Mouse (Mus musculus): ENCODE data around the gene Clk3.

Clk3 gene

DNA sequence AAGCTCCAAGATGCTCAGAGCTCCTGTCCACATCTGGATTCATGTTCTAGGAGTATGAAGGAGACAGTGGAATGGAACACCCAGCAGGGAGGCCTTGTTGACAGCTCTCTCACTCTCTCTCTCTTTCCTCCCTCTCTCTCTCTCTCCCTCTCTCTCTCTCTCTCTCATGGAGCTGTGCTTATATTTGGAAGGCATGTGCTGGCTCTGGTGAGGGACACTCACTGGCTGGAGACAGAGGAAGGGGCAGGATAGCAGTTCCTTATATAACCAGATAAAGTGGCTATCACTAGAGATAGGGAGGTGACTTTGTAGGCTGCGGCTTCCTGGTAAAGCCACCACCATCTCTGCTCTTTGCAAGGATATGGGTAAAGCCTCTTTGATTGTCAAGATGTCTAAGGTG is 4.6 kb upstream of the Clk3 start:
- no peak for DNase-seq

DNA sequence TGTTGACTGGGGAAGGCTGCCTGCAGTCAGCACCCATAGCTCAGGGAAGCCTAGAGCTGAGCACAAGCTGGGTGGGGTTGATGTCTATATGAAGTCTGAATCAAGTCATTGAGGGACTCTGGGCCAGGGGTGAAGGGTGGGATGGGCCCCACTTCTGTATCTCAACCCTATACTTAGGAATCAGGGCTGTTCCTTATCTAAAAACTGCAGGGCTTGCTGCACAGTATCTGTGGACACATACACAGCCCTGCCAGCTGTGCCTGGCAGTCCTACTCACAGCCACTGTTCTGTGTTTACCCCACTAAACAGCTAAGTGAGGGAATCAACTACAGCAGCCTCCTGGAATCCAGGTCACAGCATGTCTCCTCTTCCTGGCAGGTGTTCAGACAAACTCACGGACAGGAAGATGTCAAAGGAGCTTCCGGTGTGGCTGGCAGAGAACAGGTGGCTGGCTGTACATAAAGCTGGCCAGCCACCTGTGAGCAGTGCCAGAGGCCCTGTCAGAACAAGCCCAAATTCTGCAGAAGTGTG is 3.9 kb upstream of the Clk3 start:
- no peak for DNase-seq

DNA sequence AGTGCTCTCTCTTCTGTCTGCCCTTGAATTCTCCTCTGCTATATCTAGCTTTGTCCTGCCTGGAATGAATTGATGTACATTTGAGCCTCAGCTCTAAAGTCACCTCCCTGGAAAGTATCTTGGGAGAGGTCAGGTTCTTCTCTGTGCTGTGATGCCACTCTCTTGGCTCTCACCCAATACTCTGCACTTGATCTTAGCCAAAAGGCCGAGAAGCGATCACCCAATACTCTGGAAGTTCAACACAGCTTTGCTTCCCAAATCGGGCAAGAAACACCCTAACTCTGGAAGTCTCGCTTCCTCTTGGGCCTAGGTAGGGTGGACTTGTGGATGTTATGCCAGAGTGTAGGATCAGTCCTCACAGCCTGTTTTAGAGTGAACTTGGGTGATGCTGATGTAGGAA is 1.6 kb upstream of the Clk3 start:
- DNase-seq: no peak

DNA sequence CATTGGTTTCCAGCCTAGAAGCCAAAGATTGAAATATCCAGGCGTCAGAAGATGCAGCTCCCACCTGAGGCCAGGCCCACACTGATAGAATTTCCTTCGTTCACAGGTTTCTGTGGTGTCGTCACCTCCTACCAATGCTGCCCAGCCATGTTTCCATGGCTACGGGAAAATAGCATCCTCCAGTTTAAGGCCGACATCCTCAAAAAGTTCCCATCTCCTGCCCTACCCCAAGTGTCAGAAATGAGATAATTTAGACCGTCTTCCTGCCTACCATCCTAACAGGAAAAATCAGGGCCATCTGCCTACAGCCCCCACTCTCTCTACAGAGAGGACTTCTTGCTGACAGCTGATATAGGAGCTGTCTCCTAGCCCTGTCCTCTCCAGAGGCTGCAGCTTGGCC is 771 bp upstream of the Clk3 start:
- no peak for DNase-seq

DNA sequence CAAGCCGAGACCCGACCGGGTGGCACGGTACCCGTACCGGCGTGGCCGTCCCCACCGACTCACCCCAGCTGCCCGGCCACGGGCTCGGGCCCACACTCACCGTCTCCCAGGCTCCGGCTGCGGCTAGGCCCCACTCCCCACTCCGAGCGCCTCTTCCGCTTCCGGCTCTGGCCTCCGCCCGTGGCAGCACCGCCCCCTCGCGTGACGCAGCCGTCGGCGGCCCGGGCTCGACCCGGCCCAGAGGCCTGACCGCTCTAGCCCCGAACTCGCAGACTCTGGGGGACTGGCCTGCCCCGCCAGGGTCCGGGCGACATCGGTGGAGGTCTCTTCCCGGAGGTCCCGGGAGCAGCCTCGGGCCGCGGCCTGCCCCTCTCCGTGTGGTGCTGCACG is 691 bp downstream of the Clk3 start:
- DNase-seq: peak; percentile 92

DNA sequence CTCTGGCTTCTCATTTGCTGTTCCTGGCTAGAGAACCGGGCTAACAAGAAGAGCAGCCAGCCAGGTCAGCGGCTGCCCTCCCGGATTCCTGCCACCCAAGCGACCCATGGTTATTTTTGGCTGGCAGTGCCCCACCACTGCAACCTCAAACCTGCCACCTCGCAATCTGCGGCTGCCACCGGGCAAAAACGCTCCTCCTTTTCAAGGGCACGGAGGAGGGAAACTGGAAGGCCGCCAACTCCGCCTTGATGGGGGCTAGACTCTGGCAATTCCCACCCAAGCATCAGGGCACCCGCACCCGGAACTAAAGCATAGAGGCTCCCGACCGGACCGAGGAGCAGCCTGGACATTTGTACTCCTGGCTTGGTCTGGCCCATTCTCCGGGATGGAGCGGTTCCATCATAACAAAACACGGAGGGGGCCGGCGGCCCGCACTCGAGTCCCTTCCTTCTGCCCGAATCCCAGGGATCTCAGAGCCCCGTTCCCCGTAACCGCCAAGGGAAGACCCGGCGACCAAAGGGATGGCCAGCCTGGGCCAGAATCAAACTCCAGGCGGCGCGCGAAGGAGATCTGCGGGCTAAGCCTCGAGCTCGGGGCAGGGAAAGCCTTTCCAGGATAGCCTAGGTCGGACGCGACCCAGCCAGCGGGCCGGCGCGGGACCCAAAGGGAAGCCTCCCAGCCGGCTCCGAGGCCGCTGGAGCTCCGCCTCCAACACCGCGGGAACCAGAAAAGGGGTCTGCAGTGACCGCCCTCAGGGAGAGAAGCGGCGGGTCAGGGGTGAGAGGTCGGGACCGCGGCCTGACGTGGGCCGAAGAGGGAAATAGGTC is 1.3 kb downstream of the Clk3 start:
- DNase-seq: peak; percentile 90

DNA sequence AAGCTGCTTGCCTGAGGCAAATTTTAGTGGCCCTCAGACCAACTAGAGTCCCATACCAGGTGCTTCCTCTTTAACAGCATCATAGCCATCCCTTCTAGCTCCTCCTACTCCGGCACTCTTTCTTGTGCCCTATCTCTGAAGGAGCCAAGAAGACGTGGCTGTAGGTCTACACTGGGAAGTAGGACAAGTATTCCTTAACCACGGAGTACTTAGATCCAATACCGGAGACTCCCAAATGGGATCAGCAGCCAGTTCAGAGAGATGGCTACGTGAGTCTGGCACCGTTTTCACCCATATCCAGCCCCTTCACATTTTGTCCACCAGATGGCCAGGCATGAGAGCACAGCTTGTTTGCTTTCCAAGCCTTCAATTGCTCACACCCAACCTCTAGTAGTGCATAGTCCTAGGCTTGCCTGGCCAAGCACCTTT is 3.1 kb downstream of the Clk3 start:
- DNase-seq: peak; percentile 61

DNA sequence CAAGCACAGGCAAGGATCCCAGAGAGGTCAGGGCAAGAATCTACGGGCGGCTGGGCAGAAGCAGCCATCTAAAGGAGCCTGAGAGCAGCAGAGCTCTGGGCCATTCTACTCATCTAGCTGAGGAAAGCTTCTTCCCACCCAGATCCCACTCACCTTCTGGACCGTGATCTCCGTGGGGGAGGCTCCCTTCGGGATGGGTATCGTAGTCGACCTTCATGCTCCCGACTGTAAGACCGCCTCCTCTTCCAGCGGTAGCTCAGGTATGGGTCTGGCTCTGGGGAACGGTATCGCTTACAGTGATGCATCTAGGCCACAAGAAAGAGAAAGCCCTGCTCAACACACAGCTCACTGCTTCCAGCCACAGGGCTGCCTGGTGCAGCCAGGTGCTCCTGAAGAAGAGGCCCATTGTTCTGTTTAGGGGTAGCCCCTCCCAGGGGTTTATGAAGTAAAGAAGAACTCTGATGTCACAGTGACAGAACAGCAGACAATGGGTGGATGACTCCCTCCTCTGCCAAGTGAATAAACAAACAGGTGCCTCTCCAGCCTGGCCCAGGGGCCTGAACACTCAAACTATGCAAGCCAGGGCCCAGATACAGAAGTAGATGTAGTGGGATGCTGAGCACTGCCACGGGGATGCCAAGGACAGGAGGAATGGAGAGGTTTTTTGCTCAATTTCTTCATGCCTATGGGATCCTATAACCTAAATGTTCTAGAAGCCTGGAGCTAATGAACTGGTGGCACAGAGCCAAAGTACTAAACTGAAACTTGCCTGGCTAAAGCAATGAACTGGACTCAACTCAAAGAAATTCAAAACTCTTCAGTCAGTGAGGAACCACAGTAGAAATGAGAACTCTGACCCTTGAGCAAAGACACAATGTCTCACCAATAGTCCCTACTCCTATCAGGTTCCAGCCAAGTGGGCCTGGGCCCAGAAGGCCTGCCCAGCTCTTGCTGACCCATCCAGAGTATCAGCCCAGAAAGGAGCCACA is 3.8 kb downstream of the Clk3 start:
- DNase-seq: peak; percentile 73

DNA sequence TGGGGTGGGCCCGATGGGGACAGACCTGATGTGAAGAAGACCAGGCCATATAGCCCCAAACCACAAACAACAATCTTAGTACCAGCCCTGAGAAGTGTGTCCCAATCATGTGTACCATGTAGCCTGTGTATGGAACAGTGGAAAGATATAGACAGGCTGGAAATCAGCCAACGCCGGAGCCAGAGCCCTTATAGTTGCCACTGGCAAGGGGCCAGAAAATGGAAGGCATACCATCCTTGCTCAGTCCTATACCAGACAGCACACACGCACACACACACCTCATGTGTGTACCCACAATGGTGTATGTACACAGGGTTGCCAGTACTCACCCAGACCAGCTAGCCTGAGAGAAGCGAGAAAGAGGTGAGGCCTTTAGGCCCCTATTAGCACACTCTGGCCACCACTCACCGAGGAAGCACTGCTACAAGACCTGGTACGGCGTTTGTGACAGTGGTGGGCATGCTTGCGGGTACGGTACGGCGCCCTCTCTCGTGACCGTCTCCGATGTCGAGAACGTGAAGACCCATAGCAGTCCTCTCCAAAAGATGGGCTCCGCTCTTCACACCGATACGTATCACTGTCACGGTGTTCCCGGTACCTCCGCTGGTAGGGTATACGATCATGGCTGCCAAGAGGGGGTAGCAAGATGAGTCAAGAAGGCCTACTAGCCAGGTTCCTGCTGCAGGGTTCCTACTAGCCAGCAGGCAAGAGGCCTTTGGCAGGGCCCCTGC is 5.1 kb downstream of the Clk3 start:
- peak; percentile 24 for DNase-seq

DNA sequence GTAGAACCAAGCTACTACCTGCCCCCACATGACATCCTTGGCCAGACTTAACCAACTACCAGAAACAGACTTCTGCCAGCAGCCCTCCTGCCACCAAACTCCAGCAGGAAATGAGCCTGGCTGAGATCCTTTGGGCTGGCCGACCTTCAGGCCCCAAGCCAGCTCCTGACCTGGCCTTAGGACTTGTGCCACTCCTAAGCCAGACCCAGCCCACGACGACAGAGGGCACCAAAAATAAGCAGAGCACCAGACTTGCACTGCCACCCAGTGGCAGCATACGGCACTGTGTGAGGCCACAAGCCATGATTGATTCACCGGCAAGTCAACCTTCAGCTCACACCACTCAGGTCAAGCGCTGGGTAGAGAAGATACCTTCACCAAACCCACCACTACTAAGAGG is 6.4 kb downstream of the Clk3 start:
- DNase-seq: peak; percentile 92

DNA sequence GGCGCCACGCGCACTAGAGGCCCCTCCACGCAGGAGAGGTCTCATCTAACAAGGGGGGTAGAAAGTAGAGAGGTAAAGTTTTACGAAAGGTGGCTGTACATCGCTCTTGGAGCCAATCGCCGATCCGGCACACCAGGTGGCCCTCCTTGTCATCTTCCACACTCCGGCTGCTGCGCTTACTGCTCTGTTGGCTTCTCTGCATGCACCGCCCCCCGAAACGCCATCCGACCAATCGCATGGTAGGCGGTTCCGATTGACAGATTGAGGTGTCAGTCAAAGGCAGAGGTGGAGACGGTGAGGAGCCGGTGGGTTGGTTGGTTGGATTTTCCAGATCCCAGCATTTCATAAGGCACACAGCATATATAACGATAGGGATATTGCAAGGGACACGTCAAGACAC is 7.1 kb downstream of the Clk3 start:
- DNase-seq: peak; percentile 41

DNA sequence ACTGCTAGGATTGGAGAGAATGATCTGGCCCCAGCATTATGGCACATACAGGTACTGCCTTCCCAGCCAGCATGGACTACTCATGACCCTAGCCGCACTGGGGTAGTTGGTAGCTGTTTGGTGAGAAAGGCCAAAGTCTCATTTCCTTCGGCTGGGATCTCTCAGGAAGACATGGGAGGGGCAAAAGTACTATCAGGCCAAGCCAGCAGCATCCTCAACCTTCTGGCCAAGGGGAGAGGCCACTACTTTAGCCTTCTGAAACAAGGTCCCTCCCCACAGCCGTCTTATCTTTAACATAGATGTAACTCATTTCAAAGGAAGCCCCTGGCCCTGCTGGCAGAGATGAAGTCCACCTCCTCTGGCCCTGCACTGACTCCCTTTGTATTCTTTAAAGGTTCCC is 8.1 kb downstream of the Clk3 start:
- DNase-seq: peak; percentile 27

DNA sequence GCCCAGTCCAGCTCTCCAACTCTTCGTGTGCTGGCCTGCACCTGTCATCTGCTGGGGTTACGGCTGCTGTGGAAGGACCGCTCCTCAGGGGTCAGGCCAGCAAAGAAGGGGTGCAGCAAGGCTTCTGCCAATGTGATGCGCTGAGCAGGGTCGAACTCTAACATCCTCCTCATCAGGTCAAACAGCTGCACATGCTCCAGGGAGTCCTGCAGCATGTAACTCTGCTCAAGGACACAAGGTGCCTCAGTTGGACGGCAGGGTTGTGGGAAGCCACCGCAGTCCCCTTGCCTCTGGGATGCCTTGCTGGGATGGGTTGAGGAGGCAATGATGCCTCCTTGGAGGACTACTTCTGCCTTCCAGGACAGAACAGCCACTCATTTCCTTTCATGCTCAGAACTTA is 14.8 kb downstream of the Clk3 start:
- no peak for DNase-seq

DNA sequence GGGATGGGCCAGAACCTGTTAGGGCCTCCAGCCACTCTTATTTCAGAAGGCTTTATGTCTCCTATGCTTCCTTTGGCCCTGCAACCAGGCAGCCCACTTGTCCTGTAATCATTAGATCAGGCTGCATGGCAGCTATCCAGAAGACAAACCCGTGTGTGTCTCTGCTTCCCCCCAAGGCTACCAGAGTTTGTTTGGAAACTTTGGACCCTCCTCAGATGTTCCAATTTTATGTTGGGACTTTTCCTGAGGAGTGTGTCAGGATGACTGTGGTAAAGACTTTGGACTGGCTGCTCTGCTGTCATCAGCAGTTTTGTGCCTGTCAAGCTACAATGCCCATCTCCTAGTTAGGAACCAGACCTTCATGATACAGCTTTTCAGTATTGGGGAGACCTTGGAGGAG is 16.8 kb downstream of the Clk3 start:
- peak; percentile 78 for DNase-seq

DNA sequence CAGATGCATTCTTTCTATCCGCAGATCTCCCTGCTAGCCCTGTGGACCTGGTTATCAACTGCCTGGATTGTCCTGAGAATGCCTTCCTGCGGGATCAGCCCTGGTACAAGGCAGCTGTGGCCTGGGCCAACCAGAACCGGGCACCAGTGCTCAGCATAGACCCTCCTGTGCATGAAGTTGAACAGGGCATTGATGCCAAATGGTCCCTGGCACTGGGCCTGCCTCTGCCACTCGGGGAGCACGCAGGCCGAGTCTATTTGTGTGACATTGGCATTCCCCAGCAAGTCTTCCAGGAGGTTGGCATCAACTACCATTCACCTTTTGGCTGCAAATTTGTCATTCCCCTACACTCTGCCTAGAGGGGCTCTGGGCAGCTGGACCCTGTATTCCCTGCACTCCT is 17.5 kb downstream of the Clk3 start:
- peak; percentile 53 for DNase-seq

DNA sequence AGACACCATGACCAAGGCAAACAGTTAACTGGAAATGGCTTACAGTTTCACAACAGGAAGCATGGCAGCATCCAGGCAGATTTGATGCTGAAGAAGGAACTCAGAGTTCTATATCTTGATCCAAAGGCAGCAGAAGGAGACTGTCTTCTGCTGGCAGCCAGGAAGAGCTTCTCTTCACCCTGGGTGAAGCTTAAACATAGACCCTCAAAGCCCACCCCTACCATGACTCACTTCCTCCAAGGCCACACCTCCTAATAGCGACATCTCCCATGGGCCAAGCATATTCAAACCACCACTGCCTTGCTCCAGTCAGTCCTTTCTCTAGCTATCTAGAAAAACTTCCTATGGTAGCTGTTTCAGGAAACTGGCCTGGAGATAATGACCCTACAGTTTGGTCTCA is 18.6 kb downstream of the Clk3 start:
- no peak for DNase-seq

DNA sequence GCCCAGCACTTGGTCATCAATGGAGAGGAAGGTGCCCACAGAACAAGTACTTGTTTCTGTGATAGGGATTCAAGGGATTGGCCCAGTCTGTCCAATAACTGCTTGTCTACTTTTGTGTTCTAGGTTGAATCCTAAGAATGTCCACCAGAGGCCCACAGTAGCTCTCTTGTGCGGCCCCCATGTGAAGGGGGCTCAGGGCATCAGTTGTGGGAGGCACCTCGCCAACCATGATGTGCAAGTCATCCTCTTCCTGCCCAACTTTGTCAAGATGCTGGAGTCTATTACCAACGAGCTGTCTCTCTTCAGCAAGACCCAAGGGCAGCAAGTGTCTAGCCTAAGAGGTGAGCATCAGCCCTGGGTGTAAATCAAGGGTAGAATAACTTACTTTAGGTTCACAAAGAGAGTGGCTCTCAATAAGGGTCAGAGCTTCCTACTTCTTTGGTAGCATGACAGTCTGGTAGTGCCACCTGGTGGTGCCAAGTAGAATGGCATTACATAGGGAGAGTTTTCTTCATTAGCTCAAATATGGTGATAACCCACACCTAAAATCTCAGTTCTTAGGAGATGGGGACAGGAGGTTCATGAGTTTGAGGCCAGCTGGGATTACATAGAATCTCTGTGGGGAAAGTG is 21.1 kb downstream of the Clk3 start:
- peak; percentile 37 for DNase-seq

DNA sequence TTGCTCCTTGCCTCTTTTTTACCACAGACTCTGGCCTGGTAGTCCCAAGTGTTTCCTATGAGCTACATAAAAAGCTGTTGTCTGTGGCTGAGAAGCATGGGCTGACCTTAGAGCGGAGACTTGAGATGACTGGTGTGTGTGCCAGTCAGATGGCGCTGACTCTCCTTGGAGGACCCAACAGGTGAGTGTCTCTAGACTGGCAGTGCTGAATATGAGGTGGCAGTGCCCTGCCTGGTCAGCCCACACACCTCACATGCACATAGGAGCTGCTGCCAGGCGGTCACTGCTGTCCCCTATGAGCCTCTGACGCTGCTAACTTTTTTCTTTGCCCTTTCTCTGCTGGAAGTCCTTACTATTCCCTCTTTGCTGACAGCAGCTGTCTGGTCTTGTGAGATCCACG is 25.8 kb downstream of the Clk3 start:
- no peak for DNase-seq

DNA sequence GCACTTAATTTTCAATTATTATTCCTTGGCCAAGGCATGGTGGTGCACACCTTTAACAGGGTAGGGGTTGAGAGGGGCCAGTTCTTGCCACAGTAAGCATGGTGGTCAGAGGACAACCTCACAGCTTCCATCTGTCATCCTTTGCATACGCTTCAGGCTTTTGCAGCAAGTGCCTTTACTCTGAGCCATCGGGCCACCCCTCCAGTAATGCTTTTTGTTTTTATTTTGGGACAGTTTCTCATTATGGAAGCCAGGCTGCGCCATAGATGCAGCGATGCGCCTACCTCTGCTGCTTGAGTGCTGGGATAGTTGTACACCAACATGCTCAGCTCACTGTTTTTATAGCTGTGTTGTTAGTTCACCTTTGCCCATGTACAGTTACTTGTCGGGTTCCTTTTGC is 32.1 kb downstream of the Clk3 start:
- DNase-seq: no peak

DNA sequence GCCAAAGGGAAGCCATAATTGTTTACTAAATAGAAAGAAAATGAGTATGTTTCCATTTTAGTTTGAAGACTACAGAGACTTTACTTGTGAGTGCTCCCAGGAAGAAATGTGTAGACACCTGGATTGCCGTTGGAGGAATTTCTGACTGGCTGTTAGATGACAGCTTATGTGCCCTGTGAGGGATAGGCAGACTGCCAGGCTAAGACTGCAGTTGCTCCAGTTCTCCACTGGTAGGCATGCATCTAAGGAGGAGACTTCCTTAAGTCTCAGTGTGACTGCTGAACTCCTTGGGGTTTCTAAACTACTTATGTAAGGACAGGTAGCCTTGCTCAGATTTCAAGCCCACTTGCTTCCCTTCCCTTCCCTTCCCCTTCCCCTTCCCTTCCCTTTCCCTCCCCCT is 37.3 kb downstream of the Clk3 start:
- DNase-seq: no peak

DNA sequence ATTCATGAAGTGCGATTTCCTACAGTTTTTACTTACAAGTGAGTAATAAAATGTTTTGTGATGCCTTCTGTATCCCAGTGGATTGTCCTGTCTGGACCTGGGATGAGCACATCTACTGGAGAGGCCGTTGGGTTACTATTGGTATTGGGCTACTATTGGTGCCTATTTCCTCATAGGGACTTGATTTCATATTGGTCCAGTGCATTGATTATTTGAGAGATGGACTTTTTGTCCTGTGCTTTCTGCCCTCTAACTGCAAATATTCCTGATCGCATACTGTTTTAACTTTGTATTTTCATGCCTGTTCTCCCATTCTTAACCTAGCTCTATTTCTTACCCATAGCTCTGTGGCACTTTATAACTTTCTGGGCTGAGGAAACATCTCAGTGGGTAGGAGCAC is 41.0 kb downstream of the Clk3 start:
- DNase-seq: no peak

DNA sequence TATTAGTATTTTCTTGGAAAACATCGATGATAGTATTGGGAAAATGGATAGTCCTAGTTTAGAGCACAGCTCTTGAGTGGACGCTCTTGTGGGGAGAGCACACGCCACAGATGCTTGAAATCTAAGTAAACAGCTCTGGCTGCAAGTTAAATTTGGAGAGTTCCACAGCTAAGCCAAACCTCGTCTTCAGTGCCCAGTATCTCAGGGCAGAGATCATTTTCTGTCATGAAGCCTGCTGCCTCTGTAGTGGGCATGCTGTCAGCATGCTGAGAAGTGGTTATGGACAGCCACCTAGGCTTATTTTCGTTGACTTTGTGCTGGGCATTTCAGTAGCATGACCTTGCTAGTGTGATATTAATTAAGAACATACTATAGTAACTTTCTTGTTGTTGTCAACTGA is 41.9 kb downstream of the Clk3 start:
- no peak for DNase-seq

DNA sequence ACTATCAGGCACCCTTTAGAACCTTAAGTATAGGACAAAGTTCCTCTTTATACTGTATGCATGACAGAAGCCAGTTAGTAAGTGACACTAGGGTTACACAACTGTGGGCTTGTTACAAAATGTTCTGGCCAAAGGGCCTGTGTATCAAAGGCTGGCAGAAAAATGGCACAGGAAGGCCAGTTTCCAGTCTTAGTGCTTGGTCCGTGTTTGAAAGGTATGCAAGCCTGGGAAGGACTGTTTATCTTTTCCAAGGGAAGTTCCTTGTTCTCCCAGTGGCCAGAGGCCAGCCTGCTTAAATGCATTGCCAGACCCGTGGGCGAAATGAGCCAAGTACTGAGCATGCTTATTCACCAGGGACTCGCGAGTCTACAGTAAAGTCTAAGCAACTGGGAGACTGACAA is 42.3 kb downstream of the Clk3 start:
- DNase-seq: peak; percentile 83
